Mouse (Mus musculus): ENCODE data around the gene Lsm7. TPM values are rescaled to one million over a fixed set of nuclear protein-coding genes. Genes with fewer than 3 reads are reported as not detected.

The Lsm7 gene
- total and polyA plus RNA-seq, 3 experiments, result 198 to 411 (median 374) TPM

DNA sequence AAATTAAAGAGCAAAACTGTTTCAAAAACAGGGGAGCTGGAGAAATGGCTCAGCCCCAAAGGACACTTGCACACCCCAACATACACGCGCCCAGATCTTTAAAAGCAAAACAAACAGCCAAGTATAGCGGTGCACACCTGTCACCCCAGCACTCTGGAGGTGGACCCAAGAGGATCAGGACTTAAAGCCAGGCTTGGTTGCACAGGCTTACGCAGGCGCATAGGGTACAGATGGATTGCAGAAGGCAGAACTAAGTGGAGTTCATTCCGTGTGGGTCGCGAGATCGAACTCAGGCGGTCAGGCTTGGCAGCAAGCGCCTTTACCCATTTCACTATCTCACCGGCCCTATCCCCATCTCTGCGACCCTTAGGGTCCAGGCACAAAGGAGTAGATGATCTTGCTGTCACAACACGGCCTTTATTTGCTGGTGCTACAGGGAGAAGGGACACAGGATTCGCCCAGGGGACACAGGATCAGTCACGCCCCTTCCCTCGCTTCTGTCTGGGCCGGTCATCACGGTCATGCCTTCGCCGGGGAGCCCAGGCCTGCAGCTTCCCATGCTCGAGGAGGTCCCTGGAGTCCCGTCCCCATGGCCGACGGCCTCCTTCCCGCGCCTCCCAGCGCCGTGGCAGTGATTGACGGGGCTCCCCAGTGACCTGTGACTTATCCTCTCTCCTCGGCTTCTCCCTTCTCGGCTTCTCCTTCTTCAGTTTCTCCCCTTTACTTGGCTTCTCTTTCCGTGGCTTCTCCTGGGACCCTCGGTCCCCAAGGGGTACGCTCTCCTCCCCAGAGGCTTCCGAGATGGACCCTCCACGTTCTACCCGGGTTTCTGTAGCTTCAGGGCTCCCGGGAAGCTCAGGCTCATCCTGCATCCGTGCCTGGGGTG, 46.7 kb downstream of the Lsm7 start:
- H3K27me3 ChIP-seq (replicated peaks), result no peaks in the 10 kb centered on the region
- in situ Hi-C loops (cut with MboI; ENCODE audit: low pct_ligation_motif_present, low pct_unique_long_range_greater_than_20kb, low sequenced_read_pairs), result loop anchor here (10.0 kb wide), 1 partner anchor 186 kb away; no protein-coding TSS in a partner anchor
- no peak overlapping the region for H3K4me3 ChIP-seq (replicated peaks in 1 of 3; ENCODE audit: low read depth in 2 of 3, low read length in 2 of 3, poor library complexity in 1 of 3)
- no peaks in the 10 kb centered on the region for H3K79me2 ChIP-seq (replicated peaks; ENCODE audit: control insufficient read depth, extremely low read depth, insufficient read depth, poor library complexity, severe bottlenecking)
- peaks cover 7 to 14% of the 10 kb centered on the region in 2 experiments for H3K4me1 ChIP-seq (ENCODE audit: control insufficient read depth in 1 of 2, insufficient read depth in 2 of 2)
- H3K9ac ChIP-seq (ENCODE audit: insufficient read depth, low read depth), result no peak overlapping the region
- no peak overlapping the region for H3K4me2 ChIP-seq (ENCODE audit: insufficient read depth, low read depth, poor library complexity, severe bottlenecking)
- dilution Hi-C loops (cut with MboI; ENCODE audit: extremely low pct_ligation_motif_present, extremely low pct_unique_long_range_greater_than_20kb, low sequenced_read_pairs), result no loop called here
- no peak for DNase-seq (ENCODE audit: extremely low read depth)
- TF ChIP-seq POLR2AphosphoS2 (IDR thresholded peaks at IDR 0.05; ENCODE audit: low read depth, low read length), result no peak; the same call in 1 of the 2 replicates
- TF ChIP-seq SIN3A (IDR thresholded peaks at IDR 0.05; ENCODE audit: low read length), result no peak
- TF ChIP-seq POLR2A (IDR thresholded peaks at IDR 0.05; ENCODE audit: low read depth, low read length), result no peak
- TF ChIP-seq MAX (IDR thresholded peaks at IDR 0.05; ENCODE audit: low read length), result no peak
- no peak for TF ChIP-seq ZMIZ1 (IDR thresholded peaks at IDR 0.05; ENCODE audit: low read depth, low read length)
- TF ChIP-seq MEF2A (IDR thresholded peaks at IDR 0.05; ENCODE audit: borderline replicate concordance, low read depth, low read length), result no peak
- no peak for TF ChIP-seq CTCF (conservative IDR thresholded peaks at IDR 0.05 in 1 of 2, IDR thresholded peaks at IDR 0.05 in 1 of 2; ENCODE audit: low read depth in 2 of 2, low read length in 2 of 2)
- no peak for TF ChIP-seq IRF4 (IDR thresholded peaks at IDR 0.05; ENCODE audit: low read depth, low read length)
- TF ChIP-seq NRF1 (IDR thresholded peaks at IDR 0.05; ENCODE audit: low read depth, low read length), result no peak
- TF ChIP-seq HCFC1 (IDR thresholded peaks at IDR 0.05; ENCODE audit: low read depth, low read length), result no peak
- TF ChIP-seq RCOR1 (conservative IDR thresholded peaks at IDR 0.05; ENCODE audit: low read depth, low read length), result no peak
- no peak for TF ChIP-seq KAT2A (IDR thresholded peaks at IDR 0.05; ENCODE audit: insufficient replicate concordance, low read length)
- H3K36me3 ChIP-seq (replicated peaks in 1 of 2; ENCODE audit: control insufficient read depth in 1 of 2, insufficient read depth in 1 of 2, low read length in 1 of 2), result peaks cover 36 to 52% of the 10 kb centered on the region in 2 experiments
- no peak overlapping the region for H3K27ac ChIP-seq (ENCODE audit: insufficient read depth, low read depth)
- peaks cover 5% of the 10 kb centered on the region for H3K9me3 ChIP-seq (replicated peaks; ENCODE audit: low read length)

DNA sequence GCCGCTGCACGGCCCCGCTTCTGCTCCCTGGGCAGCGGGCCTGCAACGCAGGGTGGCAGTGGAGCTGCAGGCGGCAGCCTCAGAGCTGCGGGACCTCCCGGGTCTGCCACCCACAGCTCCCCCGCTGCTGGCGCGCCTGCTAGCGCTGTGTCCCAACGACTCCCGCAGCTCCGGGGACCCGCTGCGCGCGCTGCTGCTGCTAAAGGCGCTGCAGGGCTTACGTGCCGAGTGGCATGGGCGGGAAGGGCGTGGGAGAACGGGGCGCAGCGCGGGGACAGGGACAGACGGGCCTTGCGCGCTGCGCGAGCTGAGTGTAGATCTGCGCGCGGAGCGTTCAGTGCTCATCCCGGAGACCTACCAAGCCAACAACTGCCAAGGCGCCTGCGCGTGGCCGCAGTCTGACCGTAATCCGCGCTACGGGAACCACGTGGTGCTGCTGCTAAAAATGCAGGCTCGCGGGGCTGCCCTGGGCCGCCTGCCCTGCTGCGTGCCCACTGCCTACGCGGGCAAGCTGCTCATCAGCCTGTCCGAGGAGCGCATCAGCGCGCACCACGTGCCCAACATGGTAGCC, 47.9 kb downstream of the Lsm7 start:
- Histone ChIP-seq H3K27me3 (replicated peaks) (no peaks in the 10 kb centered on the region), H3K9ac (ENCODE audit: insufficient read depth, low read depth) (no peak overlapping the region), H3K4me3 (replicated peaks in 1 of 3; ENCODE audit: low read depth in 2 of 3, low read length in 2 of 3, poor library complexity in 1 of 3) (no peak overlapping the region), H3K27ac (ENCODE audit: insufficient read depth, low read depth) (no peak overlapping the region), H3K4me2 (ENCODE audit: insufficient read depth, low read depth, poor library complexity, severe bottlenecking) (no peak overlapping the region), H3K79me2 (replicated peaks; ENCODE audit: control insufficient read depth, extremely low read depth, insufficient read depth, poor library complexity, severe bottlenecking) (no peaks in the 10 kb centered on the region), H3K9me3 (replicated peaks; ENCODE audit: low read length) (peaks cover 5% of the 10 kb centered on the region), H3K36me3 (replicated peaks in 1 of 2; ENCODE audit: control insufficient read depth in 1 of 2, insufficient read depth in 1 of 2, low read length in 1 of 2) (peaks cover 48 to 64% of the 10 kb centered on the region in 2 experiments), H3K4me1 (ENCODE audit: control insufficient read depth in 1 of 2, insufficient read depth in 2 of 2) (peaks cover 2% of the 10 kb centered on the region in 2 experiments; a peak in 2 of 4 replicates)
- no peak for TF ChIP-seq GABPA (IDR thresholded peaks at IDR 0.05; ENCODE audit: insufficient replicate concordance, low read depth, low read length)
- no peak for TF ChIP-seq MAZ (IDR thresholded peaks at IDR 0.05; ENCODE audit: low read depth, low read length)
- TF ChIP-seq CTCF (conservative IDR thresholded peaks at IDR 0.05 in 1 of 2, IDR thresholded peaks at IDR 0.05 in 1 of 2; ENCODE audit: low read depth in 2 of 2, low read length in 2 of 2), result no peak
- no peak for TF ChIP-seq E2F4 (IDR thresholded peaks at IDR 0.05; ENCODE audit: insufficient replicate concordance, low read depth, low read length)
- TF ChIP-seq CHD2 (IDR thresholded peaks at IDR 0.05; ENCODE audit: low read length), result no peak
- no peak for TF ChIP-seq PAX5 (IDR thresholded peaks at IDR 0.05; ENCODE audit: low read length)
- no peak for TF ChIP-seq SIN3A (IDR thresholded peaks at IDR 0.05; ENCODE audit: low read length)
- TF ChIP-seq ZKSCAN1 (IDR thresholded peaks at IDR 0.05; ENCODE audit: borderline replicate concordance, low read depth, low read length), result no peak
- in situ Hi-C loops (cut with MboI; ENCODE audit: low pct_ligation_motif_present, low pct_unique_long_range_greater_than_20kb, low sequenced_read_pairs), result loop anchor here (10.0 kb wide), 1 partner anchor 188 kb away; no protein-coding TSS in a partner anchor
- no peak for DNase-seq (ENCODE audit: extremely low read depth)
- dilution Hi-C loops (cut with MboI; ENCODE audit: extremely low pct_ligation_motif_present, extremely low pct_unique_long_range_greater_than_20kb, low sequenced_read_pairs), result no loop called here

Measured in CH12.LX (cell line).